Mouse (Mus musculus) small intestine, adult 2 months (tissue): ENCODE measurements around the gene Tnfrsf8.

Source experiments
- CTCF ChIP-seq: fragments of 200-500 bp; IDR thresholded peaks from 2 replicates; pipeline ENCODE4 v1.5.1; 2012; ENCODE audit warnings: low read depth, mild to moderate bottlenecking, control low read depth, inconsistent platforms, low read length, moderate library complexity, mixed read lengths; ENCODE audit not compliant: insufficient replicate concordance, insufficient read length; ENCODE audit errors: extremely low read depth
- POLR2A ChIP-seq: fragments of 200-500 bp; IDR thresholded peaks from 2 replicates; pipeline ENCODE4 v1.6.1; 2012; ENCODE audit warnings: low read depth, mild to moderate bottlenecking, control low read depth, inconsistent platforms, low read length, moderate library complexity

DNA sequence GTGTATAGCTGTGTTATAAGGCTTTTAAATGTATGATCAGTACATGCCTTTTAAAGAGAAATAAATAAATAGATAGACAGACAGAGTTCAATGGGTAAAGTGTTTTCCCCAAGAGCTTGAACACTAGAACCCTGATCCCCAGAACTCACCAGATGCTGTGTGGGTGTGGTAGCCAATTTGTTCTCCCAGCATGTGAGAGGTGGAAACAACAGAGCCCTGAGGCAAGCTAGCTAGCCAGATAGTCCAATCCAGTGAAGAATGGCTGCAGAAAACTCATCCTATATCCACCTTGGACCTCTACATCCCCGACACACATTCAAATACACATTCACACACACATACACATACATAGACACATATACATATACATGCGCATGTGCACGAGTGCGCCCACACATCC, 63.4 kb downstream of the Tnfrsf8 start:
- TF ChIP-seq CTCF = no peak
- TF ChIP-seq POLR2A = no peak
